ENCODE assay signal across 1 mouse cellular context in genomic region chr16:30511563-30512340, GRCm38 (mm10).
TF ChIP-seq lines count a peak whose summit lies in the region.

No protein-coding gene starts in this region.

TF ChIP-seq in MEL, 35 proteins besides CTCF, POLR2A, EP300 and RAD21 (continued from another document):
- peak; percentile 18; the same call in 1 of the 2 replicates for TF ChIP-seq MXI1 (IDR thresholded peaks at IDR 0.05; ENCODE audit: low read depth, low read length)
- no peak for TF ChIP-seq USF1 (IDR thresholded peaks at IDR 0.05; ENCODE audit: low read depth, low read length)
- TF ChIP-seq POLR2AphosphoS2 (IDR thresholded peaks at IDR 0.05; ENCODE audit: low read length): no peak
- peak; percentile 88; the same call in 1 of the 2 replicates for TF ChIP-seq CHD1 (IDR thresholded peaks at IDR 0.05; ENCODE audit: low read depth, low read length)
- TF ChIP-seq NELFE (IDR thresholded peaks at IDR 0.05; ENCODE audit: low read depth, low read length): peak; percentile 31; the same call in 1 of the 2 replicates
- TF ChIP-seq MEF2A (IDR thresholded peaks at IDR 0.05; ENCODE audit: extremely low read depth, insufficient replicate concordance, low read depth, low read length, poor library complexity, severe bottlenecking): no peak
- no peak for TF ChIP-seq TCF12 (IDR thresholded peaks at IDR 0.05; ENCODE audit: low read depth, low read length)
